Mouse (Mus musculus): ENCODE measurements around the gene Slc22a3. TPM values are rescaled to one million over a fixed set of nuclear protein-coding genes. Genes with fewer than 3 reads are reported as not detected.

The Slc22a3 gene
- total and polyA plus RNA-seq, 3 experiments: 31.5 to 87.7 TPM; not detected in 1

GRCm38 (mm10) chr17:12380287-12380686, 127.2 kb downstream of the Slc22a3 start:
- Histone ChIP-seq H3K36me3 (ENCODE audit: control insufficient read depth in 1 of 2, insufficient read depth in 2 of 2, low read length in 2 of 2) (no peaks in the 10 kb centered on the region), H3K4me3 (ENCODE audit: control insufficient read depth in 1 of 2, insufficient read depth in 1 of 2, low read depth in 2 of 2, low read length in 2 of 2) (no peak overlapping the region), H3K79me2 (ENCODE audit: control insufficient read depth, insufficient read depth, low read length, poor library complexity) (no peaks in the 10 kb centered on the region), H3K4me1 (ENCODE audit: control insufficient read depth in 1 of 2, insufficient read depth in 2 of 2, low read length in 2 of 2) (no peaks in the 10 kb centered on the region), H3K27me3 (ENCODE audit: control insufficient read depth in 1 of 2, insufficient read depth in 2 of 2, low read length in 2 of 2) (no peaks in the 10 kb centered on the region; a peak in 1 of 4 replicates), H3K9ac (ENCODE audit: control insufficient read depth, low read depth, low read length, poor library complexity, severe bottlenecking) (no peak overlapping the region), H3K9me3 (replicated peaks; ENCODE audit: insufficient read depth, low read length) (no peaks in the 10 kb centered on the region), H3K27ac (ENCODE audit: control insufficient read depth, low read depth, low read length) (no peak overlapping the region)
- no peak for DNase-seq (ENCODE audit: low read depth, low spot score)
- TF ChIP-seq MAZ (IDR thresholded peaks at IDR 0.05; ENCODE audit: low read depth, low read length): no peak
- TF ChIP-seq TCF12 (IDR thresholded peaks at IDR 0.05; ENCODE audit: low read depth, low read length): no peak
- TF ChIP-seq USF1 (IDR thresholded peaks at IDR 0.05; ENCODE audit: low read depth, low read length): no peak
- TF ChIP-seq TBP (IDR thresholded peaks at IDR 0.05; ENCODE audit: low read depth, low read length): no peak
- TF ChIP-seq ETS1 (IDR thresholded peaks at IDR 0.05; ENCODE audit: low read depth, low read length): no peak
- no peak for TF ChIP-seq JUND (IDR thresholded peaks at IDR 0.05; ENCODE audit: low read depth, low read length)
- no peak for TF ChIP-seq ZC3H11A (IDR thresholded peaks at IDR 0.05; ENCODE audit: low read depth, low read length)
- no peak for TF ChIP-seq NELFE (IDR thresholded peaks at IDR 0.05; ENCODE audit: low read depth, low read length)
- TF ChIP-seq SMC3 (IDR thresholded peaks at IDR 0.05; ENCODE audit: low read depth, low read length): no peak
- TF ChIP-seq E2F4 (IDR thresholded peaks at IDR 0.05; ENCODE audit: borderline replicate concordance, low read depth, low read length): no peak
- no peak for TF ChIP-seq RAD21 (IDR thresholded peaks at IDR 0.05; ENCODE audit: low read depth, low read length)
- no peak for TF ChIP-seq CTCF (IDR thresholded peaks at IDR 0.05 in 2 of 3, conservative IDR thresholded peaks at IDR 0.05 in 1 of 3; ENCODE audit: control insufficient read depth in 1 of 3, insufficient read depth in 1 of 3, low read depth in 2 of 3, low read length in 3 of 3, poor library complexity in 1 of 3, severe bottlenecking in 1 of 3)
- no peak for TF ChIP-seq SIN3A (IDR thresholded peaks at IDR 0.05; ENCODE audit: low read length)
- no peak for TF ChIP-seq HCFC1 (IDR thresholded peaks at IDR 0.05; ENCODE audit: low read depth, low read length)
- TF ChIP-seq MAFK (IDR thresholded peaks at IDR 0.05; ENCODE audit: borderline replicate concordance, low read depth, low read length): no peak
- no peak for TF ChIP-seq CHD1 (IDR thresholded peaks at IDR 0.05; ENCODE audit: low read depth, low read length)
- TF ChIP-seq POLR2AphosphoS2 (IDR thresholded peaks at IDR 0.05; ENCODE audit: low read length): no peak
- no peak for TF ChIP-seq POLR2AphosphoS5 (IDR thresholded peaks at IDR 0.05; ENCODE audit: borderline replicate concordance, low read depth, low read length)

GRCm38 (mm10) chr17:12377981-12378705, 129.4 kb downstream of the Slc22a3 start, which contains the start of gene Plg:
Gene Plg (plus strand): TSS chr17:12378608.
- peaks cover 0 to 6% of the 10 kb centered on the region in 2 experiments; a peak in 2 of 4 replicates for H3K36me3 ChIP-seq (ENCODE audit: control insufficient read depth in 1 of 2, insufficient read depth in 2 of 2, low read length in 2 of 2)
- no peaks in the 10 kb centered on the region for H3K79me2 ChIP-seq (ENCODE audit: control insufficient read depth, insufficient read depth, low read length, poor library complexity)
- H3K9me3 ChIP-seq (replicated peaks; ENCODE audit: insufficient read depth, low read length): no peaks in the 10 kb centered on the region
- H3K27me3 ChIP-seq (ENCODE audit: control insufficient read depth in 1 of 2, insufficient read depth in 2 of 2, low read length in 2 of 2): no peaks in the 10 kb centered on the region; a peak in 1 of 4 replicates
- no peak within 1 kb of the TSS for H3K9ac ChIP-seq (ENCODE audit: control insufficient read depth, low read depth, low read length, poor library complexity, severe bottlenecking)
- TF ChIP-seq MYC (IDR thresholded peaks at IDR 0.05; ENCODE audit: low read depth, low read length) (no peak), POLR2AphosphoS5 (IDR thresholded peaks at IDR 0.05; ENCODE audit: borderline replicate concordance, low read depth, low read length) (no peak), RAD21 (IDR thresholded peaks at IDR 0.05; ENCODE audit: low read depth, low read length) (no peak), BHLHE40 (IDR thresholded peaks at IDR 0.05; ENCODE audit: borderline replicate concordance, low read depth, low read length) (no peak), NELFE (IDR thresholded peaks at IDR 0.05; ENCODE audit: low read depth, low read length) (no peak), EP300 (IDR thresholded peaks at IDR 0.05; ENCODE audit: low read depth in 1 of 2, low read length in 2 of 2) (no peak), TAL1 (IDR thresholded peaks at IDR 0.05; ENCODE audit: low read length) (no peak), CTCF (IDR thresholded peaks at IDR 0.05 in 2 of 3, conservative IDR thresholded peaks at IDR 0.05 in 1 of 3; ENCODE audit: control insufficient read depth in 1 of 3, insufficient read depth in 1 of 3, low read depth in 2 of 3, low read length in 3 of 3, poor library complexity in 1 of 3, severe bottlenecking in 1 of 3) (no peak), CHD1 (IDR thresholded peaks at IDR 0.05; ENCODE audit: low read depth, low read length) (no peak), USF1 (IDR thresholded peaks at IDR 0.05; ENCODE audit: low read depth, low read length) (no peak), RCOR1 (IDR thresholded peaks at IDR 0.05; ENCODE audit: low read depth, low read length) (no peak), JUND (IDR thresholded peaks at IDR 0.05; ENCODE audit: low read depth, low read length) (no peak), NRF1 (IDR thresholded peaks at IDR 0.05; ENCODE audit: insufficient read depth, low read depth, low read length, poor library complexity, severe bottlenecking) (no peak), MAZ (IDR thresholded peaks at IDR 0.05; ENCODE audit: low read depth, low read length) (no peak), ZNF384 (IDR thresholded peaks at IDR 0.05; ENCODE audit: low read depth, low read length) (no peak), SIN3A (IDR thresholded peaks at IDR 0.05; ENCODE audit: low read length) (no peak), E2F4 (IDR thresholded peaks at IDR 0.05; ENCODE audit: borderline replicate concordance, low read depth, low read length) (no peak), HCFC1 (IDR thresholded peaks at IDR 0.05; ENCODE audit: low read depth, low read length) (no peak), ETS1 (IDR thresholded peaks at IDR 0.05; ENCODE audit: low read depth, low read length) (no peak), GABPA (IDR thresholded peaks at IDR 0.05; ENCODE audit: low read depth, low read length) (no peak)
- no peak for DNase-seq (ENCODE audit: low read depth, low spot score)
- no peak within 1 kb of the TSS for H3K27ac ChIP-seq (ENCODE audit: control insufficient read depth, low read depth, low read length)
- no peak within 1 kb of the TSS for H3K4me3 ChIP-seq (ENCODE audit: control insufficient read depth in 1 of 2, insufficient read depth in 1 of 2, low read depth in 2 of 2, low read length in 2 of 2)
- peaks cover 0 to 16% of the 10 kb centered on the region in 2 experiments; a peak in 1 of 4 replicates for H3K4me1 ChIP-seq (ENCODE audit: control insufficient read depth in 1 of 2, insufficient read depth in 2 of 2, low read length in 2 of 2)
